Mouse (Mus musculus) intestine, embryonic 15.5 days (tissue): ENCODE measurements at regions not wholly inside any gene's neighbourhood (a gene's known extent, or its start where the extent isn't known, plus 50 kb on each side); places are given as distances from the start of the nearest gene placed in this dataset.

Source experiments
- ATAC-seq: fragments of 200-750 bp; cut with Nextera tagmentation; 2 replicates; pipeline ENCODE4 v1.8.0; 2017; ENCODE audit warnings: moderate TSS enrichment, moderate library complexity
- H3K27ac ChIP-seq: fragments of 300-500 bp; sonication (generic); 2 replicates; pipeline ENCODE4 v1.5.1; 2015; ENCODE audit warnings: mild to moderate bottlenecking, inconsistent platforms
- H3K27me3 ChIP-seq: fragments of 300-500 bp; sonication (generic); replicated peaks from 2 replicates; pipeline ENCODE4 v1.6.1; 2015; ENCODE audit warnings: inconsistent platforms
- H3K36me3 ChIP-seq: fragments of 300-500 bp; sonication (generic); 2 replicates; pipeline ENCODE4 v1.6.1; 2015; ENCODE audit warnings: inconsistent platforms
- H3K4me1 ChIP-seq: fragments of 300-500 bp; sonication (generic); replicated peaks from 2 replicates; pipeline ENCODE4 v1.6.1; 2015; ENCODE audit warnings: inconsistent platforms
- H3K4me2 ChIP-seq: fragments of 300-500 bp; sonication (generic); replicated peaks from 2 replicates; pipeline ENCODE4 v1.6.1; 2015; ENCODE audit warnings: mild to moderate bottlenecking, inconsistent platforms
- H3K4me3 ChIP-seq: fragments of 300-500 bp; sonication (generic); replicated peaks from 2 replicates; pipeline ENCODE4 v1.5.1; 2015; ENCODE audit warnings: inconsistent platforms
- H3K9ac ChIP-seq: fragments of 300-500 bp; sonication (generic); 2 replicates; pipeline ENCODE4 v1.6.1; 2015; ENCODE audit warnings: inconsistent platforms
- H3K9me3 ChIP-seq: fragments of 300-500 bp; sonication (generic); 2 replicates; pipeline ENCODE4 v1.6.1; 2016; ENCODE audit warnings: inconsistent platforms
- WGBS: fragments of 180-500 bp; shearing (Covaris S2); methylation state at CpG from one replicate; pipeline ENCODE4 v1.1.7; 2015; 5-methylcytosine and 5-hydroxymethylcytosine counted together

DNA sequence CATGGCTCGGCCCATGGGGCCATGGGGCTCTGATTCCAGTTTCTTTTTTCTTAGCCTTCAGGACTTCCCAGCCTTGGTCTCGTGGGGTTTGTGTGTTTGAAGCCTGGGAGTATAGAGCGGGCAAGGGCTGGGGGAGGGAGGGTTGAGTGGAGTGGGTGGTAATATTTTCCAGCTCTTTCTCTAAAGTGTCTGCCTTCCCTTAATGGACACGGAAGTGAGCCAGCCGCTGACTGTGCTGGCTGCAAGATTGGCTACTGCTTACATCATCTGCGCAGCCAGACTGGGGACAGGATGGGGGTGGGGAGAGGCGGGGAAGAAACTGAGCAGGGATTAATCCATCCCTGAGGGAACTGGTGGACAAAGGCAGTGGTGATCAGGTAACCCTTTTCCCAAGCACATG is 52.3 kb downstream of the Tnp1 start:
- H3K27ac ChIP-seq: 0 out of 2 replicates have a peak overlapping the region, but pooled peaks have one; percentile 3

GRCm38 (mm10) chr1:72960241-72960653 is 55.5 kb downstream of the Tnp1 start:
- Histone ChIP-seq H3K9ac (no peak overlapping the region), H3K4me2 (no peak overlapping the region), H3K27ac (no peak overlapping the region), H3K27me3 (no peaks in the 10 kb centered on the region), H3K4me1 (peaks cover 3% of the 10 kb centered on the region), H3K9me3 (no peaks in the 10 kb centered on the region), H3K36me3 (no peaks in the 10 kb centered on the region), H3K4me3 (no peak overlapping the region)
- peak; percentile 50 for ATAC-seq
- 24% methylated on average over 4 of the region's 4 CpGs for WGBS

More for the DNA sequence above, 52.3 kb downstream of the Tnp1 start:
- peak; percentile 75 for ATAC-seq
- WGBS: 33% methylated on average over 7 of the region's 7 CpGs
- no peaks in the 10 kb centered on the region for H3K9me3 ChIP-seq
- 0 out of 2 replicates have a peak overlapping the region, but pooled peaks have one; percentile 19 for H3K4me2 ChIP-seq
- H3K4me3 ChIP-seq: no peak overlapping the region
- peaks cover 3% of the 10 kb centered on the region for H3K4me1 ChIP-seq
- 0 out of 2 replicates have a peak overlapping the region, but pooled peaks have one; percentile 18 for H3K9ac ChIP-seq
- H3K27me3 ChIP-seq: no peaks in the 10 kb centered on the region
- H3K36me3 ChIP-seq: no peaks in the 10 kb centered on the region

- WGBS: 75% methylated on average over 2 of the region's 2 CpGs
- ATAC-seq: no peak
Observed at GRCm38 (mm10) chr1:72955387-72955786, 60.3 kb downstream of the Tnp1 start.

GRCm38 (mm10) chr1:72952896-72953295 is 62.8 kb downstream of the Tnp1 start:
- no peaks in the 10 kb centered on the region for H3K9me3 ChIP-seq

More at GRCm38 (mm10) chr1:72955387-72955786, 60.3 kb downstream of the Tnp1 start:
- Histone ChIP-seq H3K4me2 (no peak overlapping the region), H3K9me3 (no peaks in the 10 kb centered on the region), H3K9ac (no peak overlapping the region), H3K4me1 (no peaks in the 10 kb centered on the region), H3K27ac (no peak overlapping the region), H3K36me3 (no peaks in the 10 kb centered on the region), H3K27me3 (no peaks in the 10 kb centered on the region), H3K4me3 (no peak overlapping the region)

GRCm38 (mm10) chr1:72951802-72952201 is 63.9 kb downstream of the Tnp1 start:
- H3K9ac ChIP-seq: no peak overlapping the region
- no peaks in the 10 kb centered on the region for H3K36me3 ChIP-seq
- no peaks in the 10 kb centered on the region for H3K4me1 ChIP-seq
- no peaks in the 10 kb centered on the region for H3K9me3 ChIP-seq
- H3K4me2 ChIP-seq: no peak overlapping the region
- no peak overlapping the region for H3K27ac ChIP-seq
- no peaks in the 10 kb centered on the region for H3K27me3 ChIP-seq
- no peak overlapping the region for H3K4me3 ChIP-seq
- 72% methylated on average over 7 of the region's 7 CpGs for WGBS
- ATAC-seq: no peak; the same call in 1 of the 2 replicates

More at GRCm38 (mm10) chr1:72952896-72953295, 62.8 kb downstream of the Tnp1 start:
- Histone ChIP-seq H3K36me3 (no peaks in the 10 kb centered on the region), H3K27ac (no peak overlapping the region), H3K4me1 (no peaks in the 10 kb centered on the region), H3K9ac (no peak overlapping the region), H3K4me3 (no peak overlapping the region), H3K4me2 (no peak overlapping the region), H3K27me3 (no peaks in the 10 kb centered on the region)
- WGBS: 33% methylated on average over 6 of the region's 6 CpGs
- ATAC-seq: peak; percentile 72; the same call in 1 of the 2 replicates

DNA sequence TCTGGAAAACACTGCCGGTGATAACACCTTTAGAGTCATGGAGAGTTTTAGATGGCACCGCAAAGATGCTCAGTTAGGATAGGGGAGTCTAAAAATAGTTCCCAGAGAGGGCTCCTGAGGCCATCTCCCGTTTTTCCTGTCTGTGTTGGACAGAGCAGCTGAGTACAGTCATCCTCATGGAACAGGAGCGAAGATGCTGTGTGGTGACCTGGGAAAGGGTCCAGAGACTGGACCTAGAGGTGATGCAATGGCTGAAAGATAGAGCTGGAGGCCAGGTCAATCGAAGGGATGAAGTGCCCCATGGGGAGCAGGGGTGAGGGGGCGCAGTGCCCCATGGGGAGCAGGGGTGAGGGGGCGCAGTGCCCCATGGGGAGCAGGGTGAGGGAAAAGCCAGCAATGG is 64.3 kb downstream of the Tnp1 start:
- H3K9ac ChIP-seq: no peak overlapping the region
- WGBS: 89% methylated on average over 7 of the region's 7 CpGs

GRCm38 (mm10) chr1:72946235-72946634 is 69.5 kb downstream of the Tnp1 start:
- H3K9me3 ChIP-seq: no peaks in the 10 kb centered on the region
- H3K27ac ChIP-seq: no peak overlapping the region
- H3K4me1 ChIP-seq: peaks cover 16% of the 10 kb centered on the region
- no peak overlapping the region for H3K4me3 ChIP-seq
- no peak for ATAC-seq
- H3K36me3 ChIP-seq: no peaks in the 10 kb centered on the region
- 27% methylated on average over 4 of the region's 4 CpGs for WGBS
- H3K9ac ChIP-seq: no peak overlapping the region
- H3K27me3 ChIP-seq: no peaks in the 10 kb centered on the region
- H3K4me2 ChIP-seq: no peak overlapping the region

More for the DNA sequence above, 64.3 kb downstream of the Tnp1 start:
- H3K4me3 ChIP-seq: no peak overlapping the region
- H3K36me3 ChIP-seq: no peaks in the 10 kb centered on the region
- H3K27me3 ChIP-seq: no peaks in the 10 kb centered on the region
- no peak for ATAC-seq
- H3K27ac ChIP-seq: no peak overlapping the region
- H3K4me2 ChIP-seq: no peak overlapping the region
- H3K9me3 ChIP-seq: no peaks in the 10 kb centered on the region
- peaks cover 1% of the 10 kb centered on the region; the same call in 1 of the 2 replicates for H3K4me1 ChIP-seq

GRCm38 (mm10) chr1:72945750-72946102 is 70.0 kb downstream of the Tnp1 start:
- H3K27me3 ChIP-seq: no peaks in the 10 kb centered on the region
- peak; percentile 13 for ATAC-seq
- H3K4me2 ChIP-seq: peak overlapping the region; percentile 47
- H3K9ac ChIP-seq: no peak overlapping the region
- 17% methylated on average over 9 of the region's 9 CpGs for WGBS
- no peak overlapping the region for H3K27ac ChIP-seq
- no peak overlapping the region for H3K4me3 ChIP-seq
- H3K36me3 ChIP-seq: no peaks in the 10 kb centered on the region
- peaks cover 16% of the 10 kb centered on the region for H3K4me1 ChIP-seq
- H3K9me3 ChIP-seq: no peaks in the 10 kb centered on the region

DNA sequence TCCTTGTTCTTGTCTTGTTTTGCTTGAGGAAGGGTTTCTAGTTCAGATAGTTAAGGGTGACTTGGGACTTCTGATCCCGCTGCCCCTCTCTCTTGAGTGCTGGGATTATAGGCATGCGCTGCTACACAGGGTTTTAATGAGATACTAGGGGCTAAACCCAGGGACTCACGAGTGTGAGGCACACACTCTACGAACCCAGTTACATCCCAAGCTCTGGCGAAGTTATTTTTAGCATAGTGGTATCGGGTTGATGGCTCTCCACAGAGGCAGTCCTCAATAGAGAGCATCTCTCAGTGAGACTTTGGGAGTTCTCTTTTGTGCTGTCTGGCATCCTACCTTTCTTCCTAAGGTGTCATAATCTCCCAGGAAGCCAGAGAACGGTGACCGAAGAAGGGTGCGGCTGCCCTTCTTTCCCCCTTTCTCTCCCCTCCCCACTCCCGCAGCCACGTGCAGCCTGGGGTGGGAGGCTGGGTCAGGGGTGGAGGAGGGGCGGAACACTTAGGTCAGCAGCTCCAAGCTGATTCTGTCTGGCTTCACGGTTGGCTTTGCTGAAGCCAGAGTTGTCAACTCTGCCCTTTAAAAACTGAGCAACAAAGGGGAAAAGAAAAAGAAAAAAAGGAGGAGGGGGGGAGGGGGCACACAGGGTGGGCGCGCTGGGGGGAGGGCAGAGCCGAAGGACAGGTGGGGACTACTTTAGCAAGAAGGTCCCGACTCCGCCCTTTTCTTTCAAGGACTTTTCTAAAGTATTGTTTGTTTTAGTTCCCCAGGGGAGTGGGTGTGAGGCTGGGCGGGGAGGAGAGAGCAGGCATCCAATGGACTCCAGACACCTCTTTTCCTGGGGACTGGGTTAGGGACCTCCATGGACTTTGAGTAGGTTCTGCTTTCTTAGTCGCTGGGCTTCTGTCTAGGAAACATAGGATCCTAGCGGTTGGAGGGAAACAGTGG is 70.4 kb upstream of the Igfbp5 start:
- Histone ChIP-seq H3K36me3 (no peaks in the 10 kb centered on the region), H3K4me3 (no peak overlapping the region), H3K9me3 (no peaks in the 10 kb centered on the region), H3K9ac (no peak overlapping the region), H3K27me3 (no peaks in the 10 kb centered on the region), H3K4me1 (peaks cover 16% of the 10 kb centered on the region), H3K4me2 (peak overlapping the region; percentile 47), H3K27ac (0 out of 2 replicates have a peak overlapping the region, but pooled peaks have one; percentile 2)
- 12% methylated on average over 21 of the region's 21 CpGs for WGBS
- ATAC-seq: peak; percentile 83

DNA sequence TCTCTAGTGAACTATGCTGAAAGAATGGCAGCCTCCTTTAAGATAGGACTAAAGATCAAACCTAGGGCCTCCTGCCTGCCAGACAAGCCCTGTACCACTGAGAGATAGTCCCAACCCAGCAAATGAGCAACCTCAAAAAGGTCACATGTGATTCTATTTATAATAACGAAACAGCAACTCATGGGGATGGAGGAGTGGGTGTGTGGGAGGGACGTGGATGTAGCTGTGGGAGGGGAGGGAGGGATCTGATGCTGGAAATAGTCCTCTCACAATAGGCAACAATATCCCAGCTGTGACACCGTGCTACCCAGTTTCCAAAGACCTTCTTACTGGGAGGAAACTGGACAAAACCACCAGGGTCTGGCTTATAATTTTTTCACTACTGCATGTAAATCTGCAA is 69.5 kb upstream of the Igfbp5 start:
- Histone ChIP-seq H3K9me3 (no peaks in the 10 kb centered on the region), H3K9ac (no peak overlapping the region), H3K4me3 (no peak overlapping the region), H3K27ac (no peak overlapping the region), H3K4me1 (peaks cover 16% of the 10 kb centered on the region), H3K36me3 (no peaks in the 10 kb centered on the region), H3K27me3 (no peaks in the 10 kb centered on the region), H3K4me2 (no peak overlapping the region)
- no peak for ATAC-seq
- 52% methylated on average over 3 of the region's 3 CpGs for WGBS

- H3K4me2 ChIP-seq: no peak overlapping the region
Observed at GRCm38 (mm10) chr1:72943082-72943481, 68.4 kb upstream of the Igfbp5 start.

GRCm38 (mm10) chr1:72942351-72942750 is 67.7 kb upstream of the Igfbp5 start:
- H3K9ac ChIP-seq: no peak overlapping the region
- ATAC-seq: no peak
- 75% methylated on average over 9 of the region's 9 CpGs for WGBS

More at GRCm38 (mm10) chr1:72943082-72943481, 68.4 kb upstream of the Igfbp5 start:
- ATAC-seq: no peak
- Histone ChIP-seq H3K27me3 (no peaks in the 10 kb centered on the region), H3K9me3 (no peaks in the 10 kb centered on the region), H3K27ac (no peak overlapping the region), H3K4me1 (peaks cover 16% of the 10 kb centered on the region), H3K36me3 (no peaks in the 10 kb centered on the region), H3K4me3 (no peak overlapping the region), H3K9ac (no peak overlapping the region)
- 79% methylated on average over 1 of the region's 1 CpGs for WGBS

More at GRCm38 (mm10) chr1:72942351-72942750, 67.7 kb upstream of the Igfbp5 start:
- H3K27ac ChIP-seq: no peak overlapping the region
- H3K27me3 ChIP-seq: no peaks in the 10 kb centered on the region
- H3K36me3 ChIP-seq: no peaks in the 10 kb centered on the region
- H3K4me2 ChIP-seq: no peak overlapping the region
- no peak overlapping the region for H3K4me3 ChIP-seq
- peaks cover 16% of the 10 kb centered on the region for H3K4me1 ChIP-seq
- H3K9me3 ChIP-seq: no peaks in the 10 kb centered on the region
